Mouse (Mus musculus) midbrain, embryonic 15.5 days (tissue): ENCODE measurements around the gene Stx8. TPM values are rescaled to one million over a fixed set of nuclear protein-coding genes. Genes with fewer than 3 reads are reported as not detected.

Source experiments
- ATAC-seq: fragments of 200-750 bp; cut with Nextera tagmentation; replicated peaks from 2 replicates; pipeline ENCODE4 v1.8.0; 2017; ENCODE audit warnings: moderate TSS enrichment
- H3K27ac ChIP-seq: fragments of 300-500 bp; sonication (generic); 2 replicates; pipeline ENCODE4 v1.5.1; 2015; ENCODE audit warnings: mild to moderate bottlenecking, inconsistent platforms
- H3K27me3 ChIP-seq: fragments of 300-500 bp; sonication (generic); replicated peaks from 2 replicates; pipeline ENCODE4 v1.6.1; 2015; ENCODE audit warnings: inconsistent platforms
- H3K36me3 ChIP-seq: fragments of 300-500 bp; sonication (generic); replicated peaks from 2 replicates; pipeline ENCODE4 v1.6.1; 2015; ENCODE audit warnings: inconsistent platforms
- H3K4me1 ChIP-seq: fragments of 300-500 bp; sonication (generic); 2 replicates; pipeline ENCODE4 v1.6.1; 2015; ENCODE audit warnings: inconsistent platforms
- H3K4me2 ChIP-seq: fragments of 300-500 bp; sonication (generic); 2 replicates; pipeline ENCODE4 v1.6.1; 2015; ENCODE audit warnings: inconsistent platforms, mild to moderate bottlenecking, moderate library complexity
- H3K4me3 ChIP-seq: fragments of 300-500 bp; sonication (generic); 2 replicates; pipeline ENCODE4 v1.5.1; 2015; ENCODE audit warnings: mild to moderate bottlenecking, inconsistent platforms
- H3K9ac ChIP-seq: fragments of 300-500 bp; sonication (generic); 2 replicates; pipeline ENCODE4 v1.6.1; 2015; ENCODE audit warnings: mild to moderate bottlenecking, inconsistent platforms
- H3K9me3 ChIP-seq: fragments of 300-500 bp; sonication (generic); 2 replicates; pipeline ENCODE4 v1.6.1; 2016; ENCODE audit warnings: inconsistent platforms
- WGBS: fragments of 180-500 bp; shearing (Covaris S2); methylation state at CpG from one replicate; pipeline ENCODE4 v1.1.7; 2015; ENCODE audit warnings: mixed read lengths; 5-methylcytosine and 5-hydroxymethylcytosine counted together
- polyA plus RNA-seq: library from polyadenylated mRNA; unstranded; fragments of >200 nt; fragmentation: Nextera tagmentation; extraction: Ambion mirVana; gene quantifications from 2 replicates; pipeline ENCODE4 v1.2.1, GENCODE M21; 2015

Stx8 gene
- polyA plus RNA-seq, 1 experiment from 2014 or later: 60.8 TPM

- Histone ChIP-seq H3K27ac (no peak overlapping the region), H3K4me2 (no peak overlapping the region), H3K36me3 (no peaks in the 10 kb centered on the region), H3K27me3 (no peaks in the 10 kb centered on the region), H3K4me1 (peaks cover 28% of the 10 kb centered on the region), H3K9ac (no peak overlapping the region), H3K4me3 (no peak overlapping the region), H3K9me3 (no peaks in the 10 kb centered on the region)
- ATAC-seq: no peak
- whole genome bisulfite sequencing: 88% methylated on average over 3 of the region's 3 CpGs
Measured at GRCm38 (mm10) chr11:68213896-68214295, 247.9 kb downstream of the Stx8 start.

- peak; percentile 38 for ATAC-seq
- H3K9ac ChIP-seq: no peak overlapping the region
- peaks cover 28% of the 10 kb centered on the region for H3K4me1 ChIP-seq
- WGBS: 45% methylated on average over 9 of the region's 9 CpGs
- H3K4me2 ChIP-seq: peak overlapping the region; percentile 14; the same call in 1 of the 2 replicates
- no peaks in the 10 kb centered on the region for H3K27me3 ChIP-seq
- no peak overlapping the region for H3K4me3 ChIP-seq
- peak overlapping the region; percentile 77 for H3K27ac ChIP-seq
- H3K36me3 ChIP-seq: no peaks in the 10 kb centered on the region
- no peaks in the 10 kb centered on the region for H3K9me3 ChIP-seq
Measured at GRCm38 (mm10) chr11:68214496-68215205, 248.7 kb downstream of the Stx8 start.

- peaks cover 28% of the 10 kb centered on the region for H3K4me1 ChIP-seq
- no peaks in the 10 kb centered on the region for H3K9me3 ChIP-seq
- H3K27ac ChIP-seq: peak overlapping the region; percentile 77
- peak overlapping the region; percentile 14; the same call in 1 of the 2 replicates for H3K4me2 ChIP-seq
- no peaks in the 10 kb centered on the region for H3K27me3 ChIP-seq
- H3K36me3 ChIP-seq: no peaks in the 10 kb centered on the region
- WGBS: 12% methylated on average over 6 of the region's 6 CpGs
- H3K4me3 ChIP-seq: no peak overlapping the region
- no peak overlapping the region for H3K9ac ChIP-seq
- peak; percentile 69 for ATAC-seq
Measured at GRCm38 (mm10) chr11:68215206-68215912, 249.4 kb downstream of the Stx8 start.

GRCm38 (mm10) chr11:68216041-68216440 is 250.0 kb downstream of the Stx8 start:
- no peak overlapping the region for H3K4me3 ChIP-seq
- H3K4me2 ChIP-seq: no peak overlapping the region
- peak; percentile 51; the same call in 1 of the 2 replicates for ATAC-seq
- H3K36me3 ChIP-seq: no peaks in the 10 kb centered on the region
- no peaks in the 10 kb centered on the region for H3K9me3 ChIP-seq
- peaks cover 28% of the 10 kb centered on the region for H3K4me1 ChIP-seq
- H3K27ac ChIP-seq: peak overlapping the region; percentile 77
- no peak overlapping the region for H3K9ac ChIP-seq
- 39% methylated on average over 11 of the region's 11 CpGs for WGBS
- H3K27me3 ChIP-seq: no peaks in the 10 kb centered on the region

- H3K9ac ChIP-seq: no peak overlapping the region
- H3K27ac ChIP-seq: no peak overlapping the region
- no peaks in the 10 kb centered on the region for H3K36me3 ChIP-seq
- 89% methylated on average over 4 of the region's 4 CpGs for WGBS
- peaks cover 8% of the 10 kb centered on the region for H3K4me1 ChIP-seq
- H3K9me3 ChIP-seq: no peaks in the 10 kb centered on the region
- no peak for ATAC-seq
- H3K4me2 ChIP-seq: no peak overlapping the region
- H3K27me3 ChIP-seq: no peaks in the 10 kb centered on the region
- no peak overlapping the region for H3K4me3 ChIP-seq
Measured at GRCm38 (mm10) chr11:68220733-68221132, 254.7 kb downstream of the Stx8 start.

- H3K4me3 ChIP-seq: no peak overlapping the region
- no peaks in the 10 kb centered on the region; the same call in 1 of the 2 replicates for H3K4me1 ChIP-seq
- H3K9ac ChIP-seq: no peak overlapping the region
- no peak overlapping the region for H3K4me2 ChIP-seq
- 92% methylated on average over 7 of the region's 7 CpGs for WGBS
- H3K9me3 ChIP-seq: no peaks in the 10 kb centered on the region
- H3K27ac ChIP-seq: no peak overlapping the region
- H3K36me3 ChIP-seq: no peaks in the 10 kb centered on the region
- ATAC-seq: no peak
- no peaks in the 10 kb centered on the region for H3K27me3 ChIP-seq
Measured at GRCm38 (mm10) chr11:68222209-68222608, 256.2 kb downstream of the Stx8 start.

- no peaks in the 10 kb centered on the region; the same call in 1 of the 2 replicates for H3K4me1 ChIP-seq
- H3K9me3 ChIP-seq: no peaks in the 10 kb centered on the region
- H3K4me2 ChIP-seq: no peak overlapping the region
- H3K9ac ChIP-seq: no peak overlapping the region
- no peaks in the 10 kb centered on the region for H3K27me3 ChIP-seq
- ATAC-seq: no peak
- no peaks in the 10 kb centered on the region for H3K36me3 ChIP-seq
- H3K4me3 ChIP-seq: no peak overlapping the region
- 79% methylated on average over 13 of the region's 13 CpGs for WGBS
- no peak overlapping the region for H3K27ac ChIP-seq
Measured at GRCm38 (mm10) chr11:68223143-68223542, 257.1 kb downstream of the Stx8 start.

GRCm38 (mm10) chr11:68226654-68227057 is 260.7 kb downstream of the Stx8 start:
- no peaks in the 10 kb centered on the region for H3K36me3 ChIP-seq
- H3K9me3 ChIP-seq: no peaks in the 10 kb centered on the region
- no peak for ATAC-seq
- 19% methylated on average over 5 of the region's 5 CpGs for WGBS
- no peak overlapping the region for H3K4me3 ChIP-seq
- no peak overlapping the region for H3K9ac ChIP-seq
- H3K4me2 ChIP-seq: no peak overlapping the region
- H3K4me1 ChIP-seq: peaks cover 4% of the 10 kb centered on the region; the same call in 1 of the 2 replicates
- H3K27ac ChIP-seq: no peak overlapping the region
- H3K27me3 ChIP-seq: peaks cover 4% of the 10 kb centered on the region; the same call in 1 of the 2 replicates

GRCm38 (mm10) chr11:68227837-68228236 is 261.8 kb downstream of the Stx8 start:
- Histone ChIP-seq H3K27ac (no peak overlapping the region), H3K9me3 (no peaks in the 10 kb centered on the region), H3K27me3 (peaks cover 4% of the 10 kb centered on the region; the same call in 1 of the 2 replicates), H3K4me1 (peaks cover 4% of the 10 kb centered on the region; the same call in 1 of the 2 replicates), H3K4me3 (no peak overlapping the region), H3K4me2 (no peak overlapping the region), H3K36me3 (no peaks in the 10 kb centered on the region), H3K9ac (no peak overlapping the region)
- no peak for ATAC-seq
- 90% methylated on average over 6 of the region's 6 CpGs for WGBS

GRCm38 (mm10) chr11:68228941-68229665 is 263.1 kb downstream of the Stx8 start:
- no peak for ATAC-seq
- Histone ChIP-seq H3K9ac (no peak overlapping the region), H3K36me3 (no peaks in the 10 kb centered on the region), H3K27ac (no peak overlapping the region), H3K4me1 (peaks cover 4% of the 10 kb centered on the region; the same call in 1 of the 2 replicates), H3K4me3 (no peak overlapping the region), H3K27me3 (peaks cover 12% of the 10 kb centered on the region; the same call in 1 of the 2 replicates), H3K9me3 (no peaks in the 10 kb centered on the region), H3K4me2 (no peak overlapping the region)
- 60% methylated on average over 18 of the region's 18 CpGs for WGBS

- H3K27ac ChIP-seq: no peak overlapping the region
- no peak overlapping the region for H3K4me3 ChIP-seq
- peaks cover 14% of the 10 kb centered on the region; the same call in 1 of the 2 replicates for H3K27me3 ChIP-seq
- H3K9me3 ChIP-seq: no peaks in the 10 kb centered on the region
- H3K4me2 ChIP-seq: no peak overlapping the region
- 94% methylated on average over 5 of the region's 5 CpGs for WGBS
- H3K36me3 ChIP-seq: no peaks in the 10 kb centered on the region
- peaks cover 4% of the 10 kb centered on the region; the same call in 1 of the 2 replicates for H3K4me1 ChIP-seq
- ATAC-seq: no peak
- no peak overlapping the region for H3K9ac ChIP-seq
Measured at GRCm38 (mm10) chr11:68231558-68231957, 265.6 kb downstream of the Stx8 start.

GRCm38 (mm10) chr11:68233469-68233965 is 267.5 kb downstream of the Stx8 start:
- H3K9me3 ChIP-seq: no peaks in the 10 kb centered on the region
- peaks cover 29% of the 10 kb centered on the region for H3K27me3 ChIP-seq
- H3K4me2 ChIP-seq: no peak overlapping the region
- H3K4me1 ChIP-seq: 0 out of 2 replicates have a peak, but pooled peaks cover 4% of the 10 kb centered on the region
- no peak for ATAC-seq
- H3K27ac ChIP-seq: no peak overlapping the region
- WGBS: 69% methylated on average over 9 of the region's 9 CpGs
- no peaks in the 10 kb centered on the region for H3K36me3 ChIP-seq
- H3K4me3 ChIP-seq: no peak overlapping the region
- H3K9ac ChIP-seq: no peak overlapping the region
